Mouse (Mus musculus) gastrocnemius, adult 8-10 months (tissue): ENCODE data around the gene Rnf111. TPM values are rescaled to one million over a fixed set of nuclear protein-coding genes. Genes with fewer than 3 reads are reported as not detected.
"Not testable (repeated sequence)": the region's sequence is repeated elsewhere in the genome, so short reads cannot be mapped to it uniquely, and the experiment has no call there.

ENCODE experiments used
- DNase-seq, 2 experiments: peaks; one replicate each; pipeline ENCODE4 v3.0.0; 2022; ENCODE audit warnings: low spot score in 2 of 2
- total RNA-seq, 4 experiments: library from RNA; stranded (reverse); gene quantifications; 2 replicates each; pipeline ENCODE4 v1.2.4; 2022

The Rnf111 gene
- total RNA-seq, result 10 to 100 TPM in 3 of 4 experiments, 1 to 10 TPM in 1; 9.9 to 13.2 (median 11.0) TPM

DNA sequence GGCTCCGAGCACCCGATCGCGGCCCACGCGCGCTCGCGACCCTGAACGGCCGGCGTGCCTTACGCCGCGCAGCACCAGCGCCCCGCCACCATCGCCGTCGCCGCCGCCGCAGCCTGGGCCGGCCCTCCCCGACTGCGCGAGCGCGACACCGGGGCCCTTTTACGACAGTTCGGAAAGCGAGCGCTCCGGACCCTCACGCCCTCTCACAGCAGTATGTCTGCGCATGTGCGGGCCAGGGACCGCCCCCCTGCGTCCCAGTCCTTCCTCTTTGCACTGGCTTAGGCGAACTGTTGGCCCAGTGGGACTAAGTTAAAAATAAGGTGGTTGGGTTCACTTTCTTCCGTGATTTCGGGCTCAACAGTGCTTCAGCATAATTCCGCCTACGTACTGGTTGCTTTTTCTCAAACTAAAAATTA is at the start of gene Rnf111:
Gene Rnf111, minus strand, starts transcription at position 100 of the 416 bp plus-strand sequence.
- DNase-seq, result peak; percentile 96 to 98

DNA sequence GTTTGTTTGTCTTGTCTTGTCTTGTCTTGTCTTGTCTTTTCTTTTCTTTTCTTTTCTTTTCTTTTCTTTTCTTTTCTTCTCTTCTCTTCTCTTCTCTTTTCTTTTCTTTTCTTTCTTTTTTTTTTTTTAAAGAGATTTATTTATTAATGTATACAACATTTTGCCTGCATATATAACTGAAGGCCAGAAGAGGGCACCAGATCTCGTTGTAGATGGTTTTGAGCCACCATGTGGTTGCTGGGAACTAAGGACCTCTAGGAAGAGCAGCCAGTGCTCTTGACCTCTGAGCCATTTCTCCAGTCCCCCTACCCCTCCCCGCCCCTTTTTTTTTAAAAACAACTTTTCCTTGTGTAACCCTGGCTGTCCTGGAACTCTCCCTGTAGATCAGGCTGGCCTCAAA is 48.7 kb upstream of the Rnf111 start:
- not testable (repeated sequence) for DNase-seq

DNA sequence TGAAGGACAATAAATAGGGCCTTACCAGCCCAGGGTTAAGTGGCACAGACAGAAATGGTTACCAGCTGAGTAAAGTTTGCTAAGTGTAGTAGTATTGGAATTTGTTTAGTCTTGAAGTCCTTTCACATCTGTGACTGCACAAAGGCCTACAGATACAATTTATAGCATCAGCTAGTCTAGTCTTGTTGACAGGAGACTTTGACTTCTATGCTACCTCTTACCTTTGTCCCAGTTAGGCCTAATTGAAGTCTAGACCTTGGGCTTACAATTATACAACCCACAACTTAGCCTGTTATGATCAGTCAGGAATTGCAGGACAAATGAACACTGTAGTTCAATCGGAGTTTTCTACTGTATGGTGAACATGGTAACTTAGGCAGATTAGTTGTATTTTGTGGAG is 48.0 kb upstream of the Rnf111 start:
- DNase-seq, result no peak

DNA sequence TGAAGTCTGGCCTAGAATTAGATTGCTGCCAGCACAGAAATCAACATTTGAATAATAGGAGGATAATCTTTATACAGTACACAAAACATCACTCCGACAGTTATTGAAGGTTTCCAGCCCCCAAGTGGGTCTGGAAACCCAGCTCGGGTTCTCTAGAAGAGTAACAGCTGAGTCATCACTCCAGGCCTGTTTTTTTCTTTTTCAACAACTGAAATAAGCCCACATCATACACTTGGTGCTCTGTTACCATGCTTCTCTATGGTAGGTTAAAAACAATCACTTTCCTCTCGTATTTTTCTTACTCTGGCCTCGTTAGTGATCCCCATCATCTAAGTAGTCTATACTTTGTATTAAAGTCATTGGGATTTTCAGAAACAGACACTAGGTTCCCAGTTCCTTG is 44.8 kb upstream of the Rnf111 start:
- DNase-seq, result no peak

DNA sequence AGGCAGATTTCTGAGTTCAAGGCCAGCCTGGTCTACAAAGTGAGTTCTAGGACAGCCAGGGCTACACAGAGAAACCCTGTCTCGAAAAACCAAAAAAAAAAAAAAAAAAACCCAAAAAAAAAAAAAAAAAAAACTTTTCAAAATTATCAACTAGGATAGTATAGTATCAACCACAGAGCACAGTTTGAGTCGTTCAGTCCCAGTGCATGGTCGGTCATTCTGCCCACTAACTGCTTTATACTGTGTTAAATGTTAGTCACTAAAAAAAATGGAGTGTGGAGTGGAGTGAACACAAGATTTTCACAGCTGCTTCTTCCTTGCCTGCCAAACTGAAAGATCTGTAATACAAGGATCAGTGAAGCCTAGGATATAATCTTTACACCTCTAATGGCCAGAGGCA is 43.1 kb upstream of the Rnf111 start:
- not testable (repeated sequence) for DNase-seq

DNA sequence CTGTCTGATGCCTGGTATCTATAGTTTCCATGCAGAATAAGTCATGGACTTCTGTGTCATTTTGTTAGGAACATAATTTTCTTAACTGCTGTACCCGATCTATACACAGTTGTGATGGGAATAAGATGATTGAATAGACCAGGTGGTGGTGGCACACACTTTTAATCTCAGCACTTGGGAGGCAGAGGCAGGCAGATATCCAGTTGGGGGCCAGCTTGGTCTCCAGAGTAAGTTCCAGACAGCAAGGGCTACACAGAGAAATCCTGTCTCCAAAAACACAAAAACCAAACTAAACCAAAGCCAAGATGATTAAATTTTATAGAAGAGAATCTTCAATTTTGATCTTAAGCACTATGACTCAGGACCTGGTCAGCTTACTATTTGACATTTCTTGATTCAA is 41.3 kb upstream of the Rnf111 start:
- no peak for DNase-seq

DNA sequence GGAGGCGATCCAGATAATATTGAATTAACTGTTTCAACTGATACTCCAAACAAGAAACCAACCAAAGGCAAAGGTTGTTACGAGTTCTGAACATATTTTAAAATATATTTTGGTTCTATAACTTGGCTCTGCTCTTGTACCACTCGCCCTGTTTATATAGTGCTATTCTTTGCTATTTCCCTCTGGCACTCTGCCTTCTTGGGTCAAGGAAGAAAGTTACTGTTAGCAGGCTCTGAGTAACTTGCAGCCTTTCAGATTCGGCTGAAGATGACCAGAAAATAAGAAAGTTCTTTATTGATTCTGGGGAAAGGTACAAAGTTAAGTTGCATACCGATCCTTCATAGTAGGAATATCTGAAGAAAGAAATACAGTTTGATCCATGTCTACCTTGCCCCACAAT is 40.5 kb upstream of the Rnf111 start:
- no peak for DNase-seq

DNA sequence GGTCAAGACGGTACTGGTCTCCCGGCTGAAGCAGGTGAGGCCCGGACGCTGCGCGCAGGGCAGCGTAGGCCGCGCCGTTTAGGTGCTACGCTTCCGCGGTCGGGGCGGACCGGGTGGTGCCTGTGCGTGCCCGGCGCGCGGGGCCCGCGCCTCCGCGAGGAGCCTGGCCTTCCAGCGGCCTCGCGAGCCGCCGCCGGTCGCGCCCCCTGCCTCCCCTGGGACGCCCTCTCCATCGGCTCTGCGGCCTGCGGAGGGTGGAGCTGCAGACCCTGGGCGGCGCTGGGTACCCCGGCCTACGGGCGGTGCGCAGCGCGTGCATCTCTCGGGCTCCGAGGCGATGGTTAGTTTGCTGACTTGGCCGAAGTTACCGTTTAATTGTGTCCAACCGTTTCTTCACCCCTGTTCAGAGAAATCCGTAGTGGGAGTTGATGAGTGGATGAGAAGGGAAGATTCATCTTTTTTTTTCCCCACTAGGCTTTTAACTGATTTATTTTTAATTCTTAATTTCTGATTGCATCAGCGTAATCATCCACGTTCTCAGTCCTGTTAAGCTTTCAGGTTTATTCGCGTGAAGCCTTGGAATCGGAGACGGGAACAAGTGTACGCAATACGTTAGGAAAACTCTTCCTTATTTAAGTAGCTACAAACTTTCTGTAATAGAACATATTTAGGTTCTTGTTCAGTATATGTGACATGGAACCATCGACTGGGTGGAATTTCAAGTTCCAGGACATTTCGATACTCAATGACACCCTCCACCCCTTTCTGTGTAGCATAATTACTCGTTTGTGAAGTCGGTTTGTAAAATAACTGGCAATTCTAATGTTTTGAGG is 39.7 kb upstream of the Rnf111 start:
- peak; percentile 14 to 37 for DNase-seq

DNA sequence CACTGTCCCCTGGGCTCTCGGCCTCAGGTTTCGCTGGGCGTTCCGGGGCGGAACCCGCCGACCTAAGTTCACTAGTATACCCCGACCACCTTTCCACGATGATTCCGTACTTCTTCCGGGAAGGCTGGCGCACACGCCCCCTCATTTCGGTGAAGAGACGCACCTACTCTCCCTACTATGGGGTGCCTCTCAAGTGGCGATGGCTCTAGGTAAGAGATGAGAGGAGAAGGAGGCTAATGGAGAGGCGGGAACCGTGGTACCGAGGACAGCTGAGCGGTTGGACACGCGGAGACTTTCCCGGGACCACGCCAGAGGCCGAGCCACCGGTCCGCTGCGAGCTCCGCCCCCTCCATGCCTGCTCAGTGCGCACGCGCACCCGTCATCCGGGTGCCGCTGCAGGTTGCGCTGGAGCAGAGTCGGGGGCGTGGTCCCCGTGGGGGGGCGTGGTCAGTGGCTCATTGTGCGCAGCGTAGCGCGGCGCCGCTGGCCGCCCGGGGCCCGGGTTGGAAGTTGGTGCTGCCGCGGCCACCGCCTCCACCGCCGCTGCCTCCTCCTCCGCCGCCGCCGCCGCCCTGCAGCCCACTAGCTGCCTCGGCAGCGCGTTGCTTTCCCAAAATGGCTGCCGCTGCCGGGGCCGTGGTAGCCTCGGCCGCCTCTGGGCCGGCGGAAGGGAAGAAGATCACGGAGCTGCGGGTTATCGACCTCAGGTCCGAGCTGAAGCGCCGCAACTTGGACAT is 38.9 kb upstream of the Rnf111 start, which contains the start of gene Sltm:
Gene Sltm, plus strand, starts transcription at position 450 of the 737 bp plus-strand sequence.
- DNase-seq, result peak; percentile 99

DNA sequence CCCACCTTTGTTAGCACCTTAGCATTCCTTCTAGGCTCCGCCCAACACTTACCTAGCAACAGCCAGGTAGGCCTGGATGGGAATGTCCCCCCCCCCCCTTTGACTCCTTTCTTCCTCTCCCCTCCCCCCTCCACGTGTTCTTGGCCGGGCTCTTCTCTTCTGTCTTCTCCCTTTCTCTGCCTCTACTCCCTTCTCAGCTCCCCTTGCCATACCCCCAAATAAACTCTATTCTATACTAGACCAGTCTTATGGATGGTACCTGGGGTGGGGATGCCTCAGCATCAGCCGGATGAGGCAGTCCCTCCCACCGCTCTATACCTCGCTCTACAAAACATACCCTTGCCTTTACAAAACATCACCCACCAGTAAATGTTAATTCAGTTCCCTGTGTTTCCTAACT is 38.1 kb upstream of the Rnf111 start:
- no peak for DNase-seq

DNA sequence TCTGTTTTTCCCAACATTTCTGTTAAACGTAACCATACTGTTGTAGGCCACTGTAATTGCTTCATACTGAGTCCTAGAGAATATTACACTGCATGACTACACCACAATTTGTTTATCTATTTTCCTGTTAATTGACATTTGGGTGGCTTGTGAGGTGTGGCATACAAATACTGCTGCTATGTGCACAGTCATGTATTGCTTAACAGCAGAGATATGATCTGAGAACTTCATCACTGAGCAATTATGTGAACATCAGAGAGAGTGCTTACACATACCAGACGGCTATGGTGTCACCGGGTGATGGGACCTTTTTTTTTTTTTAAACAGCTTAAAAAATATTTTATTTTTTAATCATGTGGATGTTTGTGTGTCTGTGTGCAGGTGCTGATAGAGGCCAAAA is 29.8 kb upstream of the Rnf111 start:
- no peak for DNase-seq

DNA sequence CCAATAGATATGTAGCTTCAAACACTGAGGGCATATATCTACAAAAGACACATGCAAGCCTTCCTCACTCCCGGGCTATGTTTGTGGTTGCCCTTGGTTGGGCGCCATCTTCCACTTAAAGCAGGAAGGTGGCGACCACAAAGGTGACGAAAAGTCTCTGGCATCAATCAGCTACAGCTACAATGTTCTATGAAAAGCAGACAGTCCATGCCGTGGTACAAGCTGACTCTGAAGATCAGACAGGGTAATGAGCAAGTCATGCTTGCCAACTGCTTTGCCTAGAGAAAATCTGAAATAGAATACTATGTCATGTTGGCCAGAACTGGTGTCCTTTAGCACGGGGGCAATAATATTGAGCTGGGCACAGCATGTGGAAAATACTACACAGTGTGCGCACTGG is 20.8 kb upstream of the Rnf111 start:
- peak; percentile 10 to 14 for DNase-seq

DNA sequence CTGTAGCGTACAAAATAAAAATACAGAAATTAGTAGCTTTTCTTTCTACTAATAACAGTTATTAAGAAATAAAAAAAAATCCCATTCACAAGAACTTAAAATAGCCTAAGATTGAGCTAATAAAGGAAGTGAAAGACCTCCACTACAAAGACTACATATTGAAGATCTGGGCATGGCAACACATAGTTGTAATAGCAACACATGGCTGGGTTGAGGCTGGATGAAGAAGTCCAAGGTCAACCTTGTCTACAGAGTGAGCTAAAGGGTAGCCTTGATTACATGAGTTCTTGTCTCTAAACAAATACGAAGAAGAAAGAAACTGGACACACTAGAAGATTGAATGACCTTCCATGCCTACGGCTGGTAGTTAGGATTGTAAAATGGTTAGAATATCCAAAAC is 20.3 kb upstream of the Rnf111 start:
- no peak for DNase-seq

DNA sequence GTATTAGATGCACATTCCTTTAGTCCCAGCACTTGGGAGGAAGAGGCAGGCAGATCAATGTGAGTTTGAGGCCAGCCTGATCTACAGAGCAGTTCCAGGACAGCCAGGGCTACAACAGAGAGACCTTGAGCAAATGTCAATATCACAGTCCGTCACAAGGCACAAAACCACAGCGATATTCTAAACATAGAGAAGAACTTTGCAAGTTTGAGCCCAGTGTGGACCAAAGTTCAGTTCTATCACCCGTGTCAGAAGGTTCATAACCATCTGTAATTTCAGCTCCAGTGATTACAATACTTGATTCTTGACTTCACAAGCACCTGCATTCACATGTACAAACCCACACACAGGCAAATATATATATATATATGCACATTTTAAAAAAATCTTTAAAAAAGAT is 17.1 kb upstream of the Rnf111 start:
- no peak for DNase-seq

DNA sequence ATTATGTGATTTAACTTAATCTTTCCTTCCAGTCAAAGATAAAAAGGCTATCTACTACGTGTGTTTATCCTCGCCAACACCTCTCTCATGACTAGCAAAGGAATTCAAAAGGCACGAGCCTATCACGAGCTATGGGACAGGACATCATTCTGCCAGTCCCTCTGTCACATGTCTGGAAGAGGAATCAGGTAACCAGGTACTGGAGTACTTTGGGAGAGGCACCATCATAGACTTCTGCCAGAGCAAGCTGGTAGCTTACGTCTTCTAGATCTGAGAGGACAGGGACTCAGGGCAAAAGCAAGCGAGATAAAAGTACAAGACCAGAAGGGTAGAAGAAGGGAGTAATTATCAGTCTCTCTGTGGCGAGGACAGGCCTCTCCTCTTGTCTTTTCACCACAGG is 8.2 kb upstream of the Rnf111 start:
- DNase-seq, result no peak

DNA sequence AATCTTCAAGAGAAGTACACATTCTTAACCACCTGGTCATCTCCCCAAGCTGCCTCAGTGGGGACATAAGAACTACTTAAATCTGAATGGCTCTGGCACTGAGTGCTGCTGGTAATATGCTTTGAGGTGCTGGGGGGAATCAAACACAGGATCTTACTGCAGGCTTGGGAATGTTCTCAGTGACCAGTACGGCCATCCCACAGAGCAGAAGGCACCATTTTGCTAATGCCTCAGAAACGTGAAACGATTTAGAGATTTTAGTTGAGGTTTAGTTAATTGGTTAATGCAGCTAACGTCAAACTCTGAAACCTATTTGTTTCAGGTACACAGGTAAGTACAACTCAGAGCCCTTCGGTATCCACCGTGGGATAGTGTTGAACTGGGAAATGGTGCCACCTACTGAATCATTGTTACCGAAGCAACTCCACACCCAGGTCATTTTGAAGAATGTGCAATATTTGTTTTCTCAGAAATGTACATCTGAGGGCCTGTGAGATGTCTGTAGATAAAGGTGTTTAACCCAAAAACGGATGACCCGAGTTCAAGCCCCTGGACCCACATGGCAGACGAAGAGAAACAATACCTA is 7.6 kb upstream of the Rnf111 start:
- no peak for DNase-seq

DNA sequence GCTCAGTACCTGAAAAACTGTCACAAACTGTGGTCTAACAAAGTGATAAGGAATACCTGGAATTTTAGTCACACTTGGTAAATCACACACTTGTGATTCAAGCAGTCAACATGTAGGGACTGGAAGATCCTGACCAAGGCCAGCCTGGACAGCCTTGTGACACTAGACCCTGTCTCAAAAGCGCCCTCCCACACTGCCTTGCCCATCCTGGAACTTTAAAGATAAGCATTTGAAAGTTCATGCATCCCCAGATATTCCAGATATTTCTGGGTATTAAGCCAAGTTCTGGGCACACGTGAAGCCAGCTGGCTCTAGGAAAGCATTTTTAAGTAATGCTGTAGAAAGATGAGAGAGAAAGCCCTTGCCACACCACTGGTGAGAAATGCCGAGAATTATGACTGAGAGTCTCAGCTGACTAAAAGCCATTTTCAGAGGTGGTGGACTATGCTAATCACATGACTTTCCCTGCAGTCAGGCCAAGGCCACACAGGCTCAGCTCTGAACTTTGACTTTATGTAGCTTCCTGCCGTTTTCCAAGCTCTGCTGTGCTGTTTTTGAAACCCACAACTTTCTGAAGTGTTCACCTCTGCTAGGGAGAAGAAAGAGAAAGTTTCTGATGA is 6.5 kb upstream of the Rnf111 start:
- no peak for DNase-seq

DNA sequence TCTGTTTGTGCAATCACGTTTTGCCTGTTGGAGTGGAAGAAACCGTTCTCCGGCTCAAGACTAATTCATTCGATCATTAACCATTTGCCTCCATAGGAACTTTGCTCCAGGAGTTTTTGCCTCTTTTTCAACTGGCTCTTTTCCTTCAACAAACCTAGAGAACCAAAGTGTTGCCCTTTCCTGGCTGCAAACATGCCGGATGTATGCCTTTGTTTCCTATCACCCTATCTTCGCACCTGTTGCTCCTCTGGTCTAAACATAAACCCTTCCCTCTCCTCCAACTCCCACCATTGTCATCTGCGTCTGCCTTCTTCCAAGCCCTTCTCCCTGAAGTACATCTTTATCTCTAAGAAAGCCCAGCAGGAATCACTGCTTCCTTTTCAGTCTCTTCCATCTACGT is 3.3 kb upstream of the Rnf111 start:
- no peak for DNase-seq

DNA sequence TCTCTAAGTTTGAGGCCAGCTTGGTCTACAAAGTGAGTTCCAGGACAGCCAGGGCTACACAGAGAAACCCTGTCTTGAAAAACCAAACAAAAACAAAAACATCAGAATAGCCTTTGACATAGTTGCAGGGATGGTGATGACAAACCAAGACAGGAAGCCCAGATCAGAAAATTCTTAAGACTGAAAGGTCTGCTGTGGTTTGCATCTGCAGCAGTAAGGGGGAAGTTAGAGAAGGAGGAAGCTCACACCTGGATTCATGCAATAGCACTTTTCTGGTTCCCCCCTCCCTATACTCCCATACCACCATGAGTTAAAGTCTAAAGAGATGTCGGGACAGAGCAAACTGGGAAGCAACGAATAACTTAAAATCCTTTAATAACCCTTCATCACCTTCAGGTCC is 2.7 kb upstream of the Rnf111 start:
- no peak for DNase-seq

DNA sequence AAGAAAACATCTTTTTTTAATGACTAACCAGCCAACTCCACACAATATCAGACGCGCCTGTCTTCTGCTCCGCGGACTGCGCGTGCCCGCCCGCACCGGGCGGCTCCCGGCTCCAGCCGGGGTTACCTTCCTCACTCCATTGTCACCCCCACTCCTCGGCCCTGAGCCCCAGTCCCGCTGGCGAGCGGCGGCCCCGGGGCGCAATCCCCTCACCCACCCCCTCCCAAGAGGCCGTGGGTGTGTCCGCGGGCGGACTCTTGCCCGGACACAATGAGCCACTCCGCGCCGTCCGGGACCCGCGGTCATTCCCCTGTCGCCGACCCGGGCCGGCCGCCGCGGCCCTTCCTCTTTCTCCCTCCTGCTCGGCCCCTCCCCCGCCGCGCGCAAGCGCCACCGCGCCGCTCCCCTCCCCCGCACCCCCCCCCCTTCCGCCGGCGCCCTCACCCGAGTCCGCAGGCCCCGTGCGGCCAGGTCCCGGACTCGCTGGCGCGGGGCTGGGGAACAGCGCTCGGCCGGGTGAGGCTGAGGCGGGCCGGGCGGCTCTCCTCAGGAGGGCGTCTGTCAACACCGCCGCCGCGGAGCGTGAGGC is 416 bp downstream of the Rnf111 start:
- DNase-seq, result no peak

DNA sequence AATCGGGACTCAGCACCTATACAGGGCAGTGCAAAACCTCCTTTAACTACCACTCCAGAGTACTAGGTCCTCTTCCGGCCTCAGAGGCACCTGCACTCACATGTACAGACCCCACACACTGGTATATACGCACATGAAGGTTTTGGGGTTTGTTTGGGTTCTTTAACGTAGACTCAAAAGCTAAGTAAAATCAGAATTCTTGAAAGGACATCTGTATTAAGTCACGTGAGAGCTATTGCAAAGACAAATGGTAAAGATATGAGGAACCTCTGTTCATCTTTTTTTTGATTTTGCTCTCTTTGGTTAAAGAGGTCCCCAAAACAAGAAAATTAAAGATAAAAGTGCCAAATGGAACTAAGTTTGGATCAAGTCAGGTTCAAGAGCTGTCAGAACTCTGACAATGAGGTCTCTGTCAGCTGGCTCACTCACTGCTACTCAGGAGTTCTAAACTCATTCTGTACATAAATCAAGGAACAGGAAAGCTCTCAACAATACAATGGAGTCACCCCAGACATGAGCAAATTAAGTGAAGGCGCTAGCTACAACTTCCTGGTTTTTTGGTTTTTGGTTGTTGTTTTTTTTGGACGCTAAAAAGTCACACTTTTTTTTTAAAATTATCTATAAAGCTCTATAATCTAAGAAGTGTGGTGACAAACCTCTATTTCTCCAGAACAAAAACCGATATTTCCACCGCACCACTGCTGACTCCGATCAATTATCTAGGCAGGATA is 1.1 kb downstream of the Rnf111 start:
- DNase-seq, result no peak
